Mouse (Mus musculus) stomach, postnatal 0 days (tissue): ENCODE results near the gene Selenot. TPM values are rescaled to one million over a fixed set of nuclear protein-coding genes. Genes with fewer than 3 reads are reported as not detected.

ENCODE experiments used
- ATAC-seq: fragments of 200-750 bp; cut with Nextera tagmentation; 2 replicates; pipeline ENCODE4 v1.8.0; 2017; ENCODE audit not compliant: low FRiP score, low TSS enrichment
- DNase-seq: peaks from one replicate; pipeline ENCODE4 v3.0.0-alpha.2; 2016; ENCODE audit warnings: low spot score
- H3K27ac ChIP-seq: fragments of 300-500 bp; sonication (generic); replicated peaks from 2 replicates; pipeline ENCODE4 v1.5.1; 2014; ENCODE audit warnings: mild to moderate bottlenecking, control low read depth
- H3K27me3 ChIP-seq: fragments of 300-500 bp; sonication (generic); 2 replicates; pipeline ENCODE4 v1.6.1; 2014; ENCODE audit warnings: low read length; ENCODE audit not compliant: control insufficient read depth, insufficient read depth
- H3K36me3 ChIP-seq: fragments of 300-500 bp; sonication (generic); 2 replicates; pipeline ENCODE4 v1.6.1; 2014; ENCODE audit warnings: low read length, mixed read lengths; ENCODE audit not compliant: control insufficient read depth, insufficient read depth
- H3K4me1 ChIP-seq: fragments of 300-500 bp; sonication (generic); replicated peaks from 2 replicates; pipeline ENCODE4 v1.6.1; 2014; ENCODE audit warnings: antibody characterized with exemption; ENCODE audit not compliant: control insufficient read depth, insufficient read depth
- H3K4me2 ChIP-seq: fragments of 300-500 bp; sonication (generic); replicated peaks from 2 replicates; pipeline ENCODE4 v1.6.1; 2014; ENCODE audit warnings: low read depth, mild to moderate bottlenecking, control low read depth, moderate library complexity
- H3K4me3 ChIP-seq: fragments of 300-500 bp; sonication (generic); 2 replicates; pipeline ENCODE4 v1.5.1; 2014; ENCODE audit warnings: low read depth, low read length, control low read depth
- H3K9ac ChIP-seq: fragments of 300-500 bp; sonication (generic); 2 replicates; pipeline ENCODE4 v1.6.1; 2014; ENCODE audit warnings: mild to moderate bottlenecking, low read length, control low read depth, mixed read lengths
- H3K9me3 ChIP-seq: fragments of 300-500 bp; sonication (generic); 2 replicates; pipeline ENCODE4 v1.6.1; 2016; ENCODE audit warnings: low read length; ENCODE audit not compliant: control insufficient read depth
- CTCF ChIP-seq: IDR thresholded peaks from 2 replicates; pipeline ENCODE4 v1.5.1; 2016; ENCODE audit warnings: antibody characterized with exemption, low read depth, mild to moderate bottlenecking, moderate library complexity
- EP300 ChIP-seq: optimal IDR thresholded peaks from 2 replicates; pipeline ENCODE3; 2016; ENCODE audit warnings: antibody characterized with exemption
- WGBS: fragments of 180-500 bp; shearing (Covaris S2); extraction: QIAGEN DNeasy Blood & Tissue Kit; methylation state at CpG from one replicate; pipeline ENCODE4 v1.1.7; 2014; 5-methylcytosine and 5-hydroxymethylcytosine counted together
- polyA plus RNA-seq: library from polyadenylated mRNA; unstranded; fragments of >200 nt; fragmentation: Nextera tagmentation; extraction: Ambion mirVana; gene quantifications from 2 replicates; pipeline ENCODE4 v1.2.1, GENCODE M21; 2015

The Selenot gene
- polyA plus RNA-seq, 1 experiment from 2014 or later = 13.5 TPM

DNA sequence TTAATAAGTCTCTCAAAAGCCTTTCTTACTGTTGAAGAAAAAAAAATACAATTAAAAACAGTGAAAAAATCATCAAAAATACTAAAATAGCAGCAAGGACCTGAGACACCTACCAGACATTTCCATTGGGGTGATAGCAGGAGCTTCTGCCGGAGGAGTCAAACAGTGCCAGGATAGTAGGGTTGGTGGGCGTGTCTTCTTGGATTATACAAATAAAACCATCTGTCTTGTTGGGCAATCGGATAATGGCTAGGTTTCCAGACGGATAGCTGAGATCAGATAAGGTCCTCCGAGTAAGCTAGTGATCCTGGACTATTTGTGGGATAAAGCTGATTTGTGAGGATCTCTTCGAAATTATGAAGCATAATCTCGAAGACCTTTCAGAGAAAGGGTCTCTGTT, 44.6 kb downstream of the Selenot start:
- WGBS = 56% methylated on average over 7 of the region's 7 CpGs
- no peak overlapping the region for H3K4me2 ChIP-seq
- no peak overlapping the region for H3K9ac ChIP-seq
- TF ChIP-seq EP300 = no peak
- TF ChIP-seq CTCF = no peak
- DNase-seq (no peak), ATAC-seq (no peak)
- no peaks in the 10 kb centered on the region for H3K9me3 ChIP-seq
- no peaks in the 10 kb centered on the region for H3K27me3 ChIP-seq
- H3K27ac ChIP-seq = no peak overlapping the region
- no peaks in the 10 kb centered on the region for H3K36me3 ChIP-seq
- no peaks in the 10 kb centered on the region for H3K4me1 ChIP-seq
- no peak overlapping the region for H3K4me3 ChIP-seq

DNA sequence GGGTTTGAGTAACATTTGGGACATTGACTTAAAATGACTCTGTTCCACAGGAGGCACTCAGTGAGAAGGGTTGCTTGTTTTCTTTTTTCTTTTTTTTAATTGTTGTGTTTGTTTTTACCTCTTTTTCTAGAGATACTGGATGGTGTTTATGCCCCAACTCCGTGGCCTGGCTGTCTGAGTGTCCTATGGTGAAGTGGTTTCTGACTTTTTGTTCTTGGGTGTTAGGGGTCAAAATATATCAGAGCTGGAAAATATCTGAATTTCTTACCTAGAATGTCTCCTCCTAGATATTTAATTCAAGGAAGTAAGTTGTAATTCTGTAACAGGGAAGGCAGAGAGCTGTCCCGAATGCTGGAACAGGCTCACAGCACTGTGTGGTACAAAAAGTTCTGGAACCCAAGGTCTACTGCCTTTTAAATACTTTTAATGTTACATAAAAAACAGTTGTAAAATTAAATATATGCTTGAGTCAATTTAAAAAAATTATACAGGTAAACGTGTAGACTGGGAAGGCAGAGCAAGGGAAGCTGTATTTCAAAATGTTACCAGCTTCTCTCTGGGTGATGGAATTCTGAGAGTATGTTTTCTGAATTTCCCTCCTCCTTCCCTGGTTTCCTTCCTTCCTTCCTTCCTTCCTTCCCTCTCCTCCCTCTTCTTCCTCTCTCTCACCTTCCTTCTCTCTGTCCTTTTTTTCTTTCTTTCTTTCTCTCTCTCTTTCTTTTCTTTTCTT, 46.4 kb downstream of the Selenot start:
- H3K36me3 ChIP-seq = no peaks in the 10 kb centered on the region
- H3K4me2 ChIP-seq = no peak overlapping the region
- DNase-seq (no peak), ATAC-seq (no peak)
- H3K4me3 ChIP-seq = no peak overlapping the region
- no peak overlapping the region for H3K27ac ChIP-seq
- H3K27me3 ChIP-seq = no peaks in the 10 kb centered on the region
- WGBS = 75% methylated on average over 3 of the region's 3 CpGs
- H3K4me1 ChIP-seq = no peaks in the 10 kb centered on the region
- no peak overlapping the region for H3K9ac ChIP-seq
- TF ChIP-seq EP300 = no peak
- no peak for TF ChIP-seq CTCF
- H3K9me3 ChIP-seq = no peaks in the 10 kb centered on the region

DNA sequence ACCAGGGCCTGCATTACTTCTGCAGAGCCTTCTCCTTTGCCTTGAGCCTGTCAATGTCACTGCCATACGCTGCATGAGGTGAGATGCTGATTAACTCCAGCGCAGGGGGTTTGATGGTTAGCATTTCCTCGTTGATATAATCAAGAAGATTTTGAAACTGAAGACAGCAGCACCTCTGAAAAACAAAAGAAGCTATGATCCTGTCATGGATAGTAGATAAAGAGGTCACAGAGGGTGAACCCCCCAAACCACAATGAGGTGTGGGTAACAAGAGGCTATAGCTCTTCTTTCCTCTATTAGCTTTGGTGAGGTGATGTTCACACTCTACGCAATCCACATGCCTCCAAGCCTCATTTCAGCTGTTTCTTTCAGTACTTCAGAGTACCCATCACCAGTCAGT, 48.5 kb downstream of the Selenot start:
- DNase-seq = no peak
- TF ChIP-seq CTCF (no peak), EP300 (no peak)
- no peaks in the 10 kb centered on the region for H3K27me3 ChIP-seq
- no peak overlapping the region for H3K27ac ChIP-seq
- H3K4me1 ChIP-seq = no peaks in the 10 kb centered on the region
- H3K9me3 ChIP-seq = no peaks in the 10 kb centered on the region
- 81% methylated on average over 4 of the region's 4 CpGs for WGBS
- H3K36me3 ChIP-seq = no peaks in the 10 kb centered on the region
- no peak overlapping the region for H3K4me2 ChIP-seq
- no peak overlapping the region for H3K9ac ChIP-seq
- no peak overlapping the region for H3K4me3 ChIP-seq
- no peak for ATAC-seq

DNA sequence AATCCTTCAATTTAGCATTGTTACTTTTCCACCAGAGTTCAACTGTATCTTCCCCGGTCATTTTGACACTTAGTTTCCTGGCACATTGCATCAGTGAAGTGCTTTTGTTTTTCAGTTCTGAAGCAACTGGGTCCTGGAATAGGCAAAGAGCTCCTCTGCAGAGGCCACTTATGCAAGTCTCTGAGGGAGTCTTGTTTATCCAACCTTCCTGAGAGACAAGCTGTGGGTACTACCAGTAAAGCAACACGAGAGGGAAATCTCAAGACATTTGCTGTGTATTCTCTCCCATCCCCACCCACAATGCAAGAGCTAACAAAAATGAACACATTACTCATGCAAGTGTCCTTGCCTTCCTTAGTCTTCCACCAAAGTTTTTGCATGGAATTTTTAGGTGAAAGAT, 55.3 kb downstream of the Selenot start:
- no peak overlapping the region for H3K4me2 ChIP-seq
- 78% methylated on average over 2 of the region's 2 CpGs for WGBS
- no peak overlapping the region for H3K27ac ChIP-seq
- no peak for ATAC-seq
- H3K36me3 ChIP-seq = no peaks in the 10 kb centered on the region
- H3K4me1 ChIP-seq = no peaks in the 10 kb centered on the region
- TF ChIP-seq EP300 = no peak
- TF ChIP-seq CTCF = no peak
- H3K27me3 ChIP-seq = no peaks in the 10 kb centered on the region
- no peak for DNase-seq
- H3K4me3 ChIP-seq = no peak overlapping the region
- no peaks in the 10 kb centered on the region for H3K9me3 ChIP-seq
- no peak overlapping the region for H3K9ac ChIP-seq

- no peaks in the 10 kb centered on the region for H3K4me1 ChIP-seq
- 0% methylated on average over 34 of the region's 34 CpGs for WGBS
- DNase-seq (peak; percentile 32), ATAC-seq (peak; percentile 42; the same call in 1 of the 2 replicates)
- H3K27me3 ChIP-seq = no peaks in the 10 kb centered on the region
- H3K4me2 ChIP-seq = peak within 1 kb of the TSS; percentile 94
- TF ChIP-seq EP300 = no peak
- H3K27ac ChIP-seq = no peak within 1 kb of the TSS
- peak within 1 kb of the TSS; percentile 47; the same call in 1 of the 2 replicates for H3K9ac ChIP-seq
- H3K4me3 ChIP-seq = peak within 1 kb of the TSS; percentile 48
- H3K36me3 ChIP-seq = no peaks in the 10 kb centered on the region
- no peaks in the 10 kb centered on the region for H3K9me3 ChIP-seq
Measured at GRCm38 (mm10) chr3:58636406-58637295, 60.2 kb downstream of the Selenot start, which contains the start of gene Erich6. Gene Erich6, minus strand, starts transcription at chr3:58637207.

Other genes starting within 250 kb of the Selenot start
- gene Tsc22d2, start 161.9 kb upstream of the Selenot start, polyA plus RNA-seq = 13.0 and 16.0 TPM in 2 replicates
- 28.4 and 29.7 TPM in 2 replicates for gene Eif2a, start 50.8 kb upstream of the Selenot start, polyA plus RNA-seq
- 166 and 175 TPM in 2 replicates for gene Serp1, start 50.7 kb upstream of the Selenot start, polyA plus RNA-seq
- gene Erich6, start 60.6 kb downstream of the Selenot start, polyA plus RNA-seq = 0.04 and 0.10 TPM in 2 replicates
- gene Siah2, start 115.8 kb downstream of the Selenot start, polyA plus RNA-seq = 4.4 and 5.0 TPM in 2 replicates
- not detected in 2 replicates for gene Mindy4b-ps, start 245.7 kb downstream of the Selenot start, polyA plus RNA-seq